Mouse (Mus musculus) cerebellum, adult (tissue): ENCODE results near the gene Lck.

Source experiments
- ATAC-seq: cut with Nextera tagmentation; 2 replicates; pipeline ENCODE4 v1.9.2; 2017; ENCODE audit warnings: mild to moderate bottlenecking, moderate library complexity, mixed read lengths; ENCODE audit not compliant: insufficient number of reproducible peaks, low FRiP score, low TSS enrichment

The Lck gene

GRCm38 (mm10) chr4:129573430-129573829 is at the start of gene Lck:
Lck (minus strand) TSS chr4:129573641.
- no peak for ATAC-seq

- no peak for ATAC-seq
Measured at GRCm38 (mm10) chr4:129622803-129623535, 49.5 kb upstream of the Lck start.

GRCm38 (mm10) chr4:129622120-129622802 is 48.8 kb upstream of the Lck start:
- no peak for ATAC-seq

- peak; percentile 13; the same call in 1 of the 2 replicates for ATAC-seq
Measured at GRCm38 (mm10) chr4:129621283-129621841, 47.9 kb upstream of the Lck start.

GRCm38 (mm10) chr4:129620419-129621282 is 47.2 kb upstream of the Lck start:
- no peak for ATAC-seq

GRCm38 (mm10) chr4:129618786-129619691 is 45.6 kb upstream of the Lck start, which contains the start of gene Iqcc:
Iqcc (minus strand) TSS chr4:129619099.
- peak; percentile 72 for ATAC-seq

GRCm38 (mm10) chr4:129618031-129618430 is 44.6 kb upstream of the Lck start:
- no peak for ATAC-seq

- ATAC-seq: no peak
Measured at GRCm38 (mm10) chr4:129617121-129617641, 43.7 kb upstream of the Lck start.

- ATAC-seq: no peak
Measured at GRCm38 (mm10) chr4:129616631-129617030, 43.2 kb upstream of the Lck start.

- ATAC-seq: no peak
Measured at GRCm38 (mm10) chr4:129615801-129616290, 42.4 kb upstream of the Lck start.

- no peak for ATAC-seq
Measured at GRCm38 (mm10) chr4:129614093-129614492, 40.7 kb upstream of the Lck start, which contains the start of gene Dcdc2b. Dcdc2b (minus strand) TSS chr4:129614257.

GRCm38 (mm10) chr4:129610472-129610871 is 37.0 kb upstream of the Lck start:
- ATAC-seq: no peak

GRCm38 (mm10) chr4:129610026-129610425 is 36.6 kb upstream of the Lck start:
- ATAC-seq: no peak

- ATAC-seq: no peak
Measured at GRCm38 (mm10) chr4:129609139-129609631, 35.7 kb upstream of the Lck start.

GRCm38 (mm10) chr4:129608426-129609025 is 35.1 kb upstream of the Lck start:
- peak; percentile 73; the same call in 1 of the 2 replicates for ATAC-seq

GRCm38 (mm10) chr4:129600233-129601158 is 27.1 kb upstream of the Lck start, which contains the start of the genes Eif3i and Tmem234:
Eif3i (minus strand) TSS chr4:129600648.
Tmem234 (plus strand) TSS chr4:129600668.
- peak; percentile 90 for ATAC-seq

- ATAC-seq: no peak
Measured at GRCm38 (mm10) chr4:129588865-129589264, 15.4 kb upstream of the Lck start.
